Mouse (Mus musculus): ENCODE results near the gene Kcnmb4. TPM values are rescaled to one million over a fixed set of nuclear protein-coding genes. Genes with fewer than 3 reads are reported as not detected.

Kcnmb4 gene
- total RNA-seq, 1 experiment from 2014 or later = not detected

GRCm38 (mm10) chr10:116463753-116464345 is 9.8 kb downstream of the Kcnmb4 start:
- ATAC-seq (replicated peaks; ENCODE audit: insufficient number of reproducible peaks, low FRiP score, low TSS enrichment, poor library complexity, severe bottlenecking) = no peak

GRCm38 (mm10) chr10:116461443-116461842 is 12.2 kb downstream of the Kcnmb4 start:
- no peak for ATAC-seq (replicated peaks; ENCODE audit: insufficient number of reproducible peaks, low FRiP score, low TSS enrichment, poor library complexity, severe bottlenecking)

GRCm38 (mm10) chr10:116458786-116459185 is 14.9 kb downstream of the Kcnmb4 start:
- no peak for ATAC-seq (replicated peaks; ENCODE audit: insufficient number of reproducible peaks, low FRiP score, low TSS enrichment, poor library complexity, severe bottlenecking)

GRCm38 (mm10) chr10:116452771-116453170 is 20.9 kb downstream of the Kcnmb4 start:
- ATAC-seq (replicated peaks; ENCODE audit: insufficient number of reproducible peaks, low FRiP score, low TSS enrichment, poor library complexity, severe bottlenecking) = no peak

GRCm38 (mm10) chr10:116450621-116451020 is 23.1 kb downstream of the Kcnmb4 start:
- no peak for ATAC-seq (replicated peaks; ENCODE audit: insufficient number of reproducible peaks, low FRiP score, low TSS enrichment, poor library complexity, severe bottlenecking)

- no peak for ATAC-seq (replicated peaks; ENCODE audit: insufficient number of reproducible peaks, low FRiP score, low TSS enrichment, poor library complexity, severe bottlenecking)
Measured at GRCm38 (mm10) chr10:116448166-116448565, 25.5 kb downstream of the Kcnmb4 start.

GRCm38 (mm10) chr10:116447176-116447575 is 26.5 kb downstream of the Kcnmb4 start:
- no peak for ATAC-seq (replicated peaks; ENCODE audit: insufficient number of reproducible peaks, low FRiP score, low TSS enrichment, poor library complexity, severe bottlenecking)

GRCm38 (mm10) chr10:116446040-116446439 is 27.6 kb downstream of the Kcnmb4 start:
- ATAC-seq (replicated peaks; ENCODE audit: insufficient number of reproducible peaks, low FRiP score, low TSS enrichment, poor library complexity, severe bottlenecking) = no peak

GRCm38 (mm10) chr10:116444826-116445225 is 28.9 kb downstream of the Kcnmb4 start:
- no peak for ATAC-seq (replicated peaks; ENCODE audit: insufficient number of reproducible peaks, low FRiP score, low TSS enrichment, poor library complexity, severe bottlenecking)

GRCm38 (mm10) chr10:116444371-116444770 is 29.3 kb downstream of the Kcnmb4 start:
- no peak for ATAC-seq (replicated peaks; ENCODE audit: insufficient number of reproducible peaks, low FRiP score, low TSS enrichment, poor library complexity, severe bottlenecking)

GRCm38 (mm10) chr10:116440946-116441345 is 32.7 kb downstream of the Kcnmb4 start:
- ATAC-seq (replicated peaks; ENCODE audit: insufficient number of reproducible peaks, low FRiP score, low TSS enrichment, poor library complexity, severe bottlenecking) = no peak

- no peak for ATAC-seq (replicated peaks; ENCODE audit: insufficient number of reproducible peaks, low FRiP score, low TSS enrichment, poor library complexity, severe bottlenecking)
Measured at GRCm38 (mm10) chr10:116440088-116440487, 33.6 kb downstream of the Kcnmb4 start.

GRCm38 (mm10) chr10:116435455-116435854 is 38.2 kb downstream of the Kcnmb4 start:
- ATAC-seq (replicated peaks; ENCODE audit: insufficient number of reproducible peaks, low FRiP score, low TSS enrichment, poor library complexity, severe bottlenecking) = no peak

GRCm38 (mm10) chr10:116432421-116432820 is 41.3 kb downstream of the Kcnmb4 start:
- no peak for ATAC-seq (replicated peaks; ENCODE audit: insufficient number of reproducible peaks, low FRiP score, low TSS enrichment, poor library complexity, severe bottlenecking)

- ATAC-seq (replicated peaks; ENCODE audit: insufficient number of reproducible peaks, low FRiP score, low TSS enrichment, poor library complexity, severe bottlenecking) = no peak
Measured at GRCm38 (mm10) chr10:116428026-116428780, 45.5 kb downstream of the Kcnmb4 start.

GRCm38 (mm10) chr10:116426176-116426575 is 47.5 kb downstream of the Kcnmb4 start:
- no peak for ATAC-seq (replicated peaks; ENCODE audit: insufficient number of reproducible peaks, low FRiP score, low TSS enrichment, poor library complexity, severe bottlenecking)

GRCm38 (mm10) chr10:116424921-116425320 is 48.8 kb downstream of the Kcnmb4 start:
- ATAC-seq (replicated peaks; ENCODE audit: insufficient number of reproducible peaks, low FRiP score, low TSS enrichment, poor library complexity, severe bottlenecking) = no peak

- ATAC-seq (replicated peaks; ENCODE audit: insufficient number of reproducible peaks, low FRiP score, low TSS enrichment, poor library complexity, severe bottlenecking) = no peak
Measured at GRCm38 (mm10) chr10:116422551-116422950, 51.1 kb downstream of the Kcnmb4 start.

- ATAC-seq (replicated peaks; ENCODE audit: insufficient number of reproducible peaks, low FRiP score, low TSS enrichment, poor library complexity, severe bottlenecking) = no peak
Measured at GRCm38 (mm10) chr10:116420976-116421375, 52.7 kb downstream of the Kcnmb4 start.

GRCm38 (mm10) chr10:116418121-116418726 is 55.5 kb downstream of the Kcnmb4 start:
- no peak for ATAC-seq (replicated peaks; ENCODE audit: insufficient number of reproducible peaks, low FRiP score, low TSS enrichment, poor library complexity, severe bottlenecking)
